Mouse (Mus musculus) liver, embryonic 15.5 days (tissue): ENCODE results near the gene Hacd2. TPM values are rescaled to one million over a fixed set of nuclear protein-coding genes. Genes with fewer than 3 reads are reported as not detected.

ENCODE experiments used
- ATAC-seq: fragments of 200-750 bp; cut with Nextera tagmentation; 2 replicates; pipeline ENCODE4 v1.8.0; 2017; ENCODE audit warnings: moderate number of reproducible peaks, mild to moderate bottlenecking, moderate library complexity; ENCODE audit not compliant: insufficient read depth
- H3K27ac ChIP-seq: fragments of 300-500 bp; sonication (generic); replicated peaks from 2 replicates; pipeline ENCODE4 v1.5.1; 2015; ENCODE audit warnings: mild to moderate bottlenecking, inconsistent platforms
- H3K27me3 ChIP-seq: fragments of 300-500 bp; sonication (generic); 2 replicates; pipeline ENCODE4 v1.6.1; 2015; ENCODE audit warnings: mild to moderate bottlenecking, inconsistent platforms
- H3K36me3 ChIP-seq: fragments of 300-500 bp; sonication (generic); replicated peaks from 2 replicates; pipeline ENCODE4 v1.6.1; 2015; ENCODE audit warnings: moderate library complexity, mild to moderate bottlenecking, inconsistent platforms
- H3K4me1 ChIP-seq: fragments of 300-500 bp; sonication (generic); replicated peaks from 2 replicates; pipeline ENCODE4 v1.6.1; 2015; ENCODE audit warnings: inconsistent platforms
- H3K4me2 ChIP-seq: fragments of 300-500 bp; sonication (generic); 2 replicates; pipeline ENCODE4 v1.6.1; 2015; ENCODE audit warnings: moderate library complexity, mild to moderate bottlenecking, inconsistent platforms
- H3K4me3 ChIP-seq: fragments of 300-500 bp; sonication (generic); replicated peaks from 2 replicates; pipeline ENCODE4 v1.5.1; 2015; ENCODE audit warnings: mild to moderate bottlenecking, inconsistent platforms
- H3K9ac ChIP-seq: fragments of 300-500 bp; sonication (generic); 2 replicates; pipeline ENCODE4 v1.6.1; 2015; ENCODE audit warnings: moderate library complexity, mild to moderate bottlenecking, inconsistent platforms
- H3K9me3 ChIP-seq: fragments of 300-500 bp; sonication (generic); replicated peaks from 2 replicates; pipeline ENCODE4 v1.6.1; 2016; ENCODE audit warnings: inconsistent platforms
- WGBS: fragments of 180-500 bp; shearing (Covaris S2); methylation state at CpG from one replicate; pipeline ENCODE4 v1.1.7; 2015; ENCODE audit warnings: mixed read lengths; ENCODE audit not compliant: insufficient replicate concordance; 5-methylcytosine and 5-hydroxymethylcytosine counted together
- polyA plus RNA-seq: library from polyadenylated mRNA; unstranded; fragments of >200 nt; fragmentation: Nextera tagmentation; extraction: Ambion mirVana; gene quantifications from 2 replicates; pipeline ENCODE4 v1.2.1, GENCODE M21; 2015

The Hacd2 gene
- polyA plus RNA-seq, 1 experiment from 2014 or later: 105 TPM

- H3K27me3 ChIP-seq: no peaks in the 10 kb centered on the region
- no peak overlapping the region for H3K4me3 ChIP-seq
- no peak overlapping the region for H3K4me2 ChIP-seq
- peaks cover 30% of the 10 kb centered on the region; the same call in 1 of the 2 replicates for H3K36me3 ChIP-seq
- 82% methylated on average over 5 of the region's 5 CpGs for WGBS
- no peak for ATAC-seq
- H3K27ac ChIP-seq: no peak overlapping the region
- H3K9ac ChIP-seq: no peak overlapping the region
- H3K9me3 ChIP-seq: no peaks in the 10 kb centered on the region
- H3K4me1 ChIP-seq: peaks cover 28% of the 10 kb centered on the region
Observed at GRCm38 (mm10) chr16:35034971-35035370, 12.7 kb downstream of the Hacd2 start.

GRCm38 (mm10) chr16:35036754-35037153 lies 14.5 kb downstream of the Hacd2 start:
- no peak for ATAC-seq
- H3K4me3 ChIP-seq: no peak overlapping the region
- WGBS: 84% methylated on average over 5 of the region's 5 CpGs

GRCm38 (mm10) chr16:35038343-35039057 lies 16.3 kb downstream of the Hacd2 start:
- Histone ChIP-seq H3K36me3 (peaks cover 29% of the 10 kb centered on the region), H3K27me3 (no peaks in the 10 kb centered on the region), H3K4me2 (no peak overlapping the region), H3K27ac (no peak overlapping the region), H3K9ac (no peak overlapping the region), H3K4me3 (no peak overlapping the region), H3K4me1 (peaks cover 24% of the 10 kb centered on the region), H3K9me3 (no peaks in the 10 kb centered on the region)
- 45% methylated on average over 4 of the region's 4 CpGs for WGBS
- no peak for ATAC-seq

More at GRCm38 (mm10) chr16:35036754-35037153, 14.5 kb downstream of the Hacd2 start:
- peaks cover 30% of the 10 kb centered on the region for H3K4me1 ChIP-seq
- H3K27me3 ChIP-seq: no peaks in the 10 kb centered on the region
- H3K9me3 ChIP-seq: no peaks in the 10 kb centered on the region
- no peak overlapping the region for H3K4me2 ChIP-seq
- H3K9ac ChIP-seq: no peak overlapping the region
- peaks cover 30% of the 10 kb centered on the region for H3K36me3 ChIP-seq
- no peak overlapping the region for H3K27ac ChIP-seq

GRCm38 (mm10) chr16:35040154-35040553 lies 17.9 kb downstream of the Hacd2 start:
- Histone ChIP-seq H3K9me3 (no peaks in the 10 kb centered on the region), H3K36me3 (peaks cover 32% of the 10 kb centered on the region), H3K9ac (no peak overlapping the region), H3K27ac (no peak overlapping the region), H3K4me2 (no peak overlapping the region), H3K27me3 (no peaks in the 10 kb centered on the region), H3K4me1 (peaks cover 17% of the 10 kb centered on the region; the same call in 1 of the 2 replicates), H3K4me3 (no peak overlapping the region)
- 70% methylated on average over 1 of the region's 1 CpGs for WGBS
- ATAC-seq: no peak

- ATAC-seq: no peak
- Histone ChIP-seq H3K36me3 (peaks cover 30% of the 10 kb centered on the region), H3K4me2 (no peak overlapping the region), H3K4me3 (no peak overlapping the region), H3K4me1 (peaks cover 10% of the 10 kb centered on the region), H3K9ac (no peak overlapping the region), H3K9me3 (no peaks in the 10 kb centered on the region), H3K27me3 (no peaks in the 10 kb centered on the region), H3K27ac (no peak overlapping the region)
- 85% methylated on average over 7 of the region's 7 CpGs for WGBS
Observed at GRCm38 (mm10) chr16:35041001-35041400, 18.8 kb downstream of the Hacd2 start.

DNA sequence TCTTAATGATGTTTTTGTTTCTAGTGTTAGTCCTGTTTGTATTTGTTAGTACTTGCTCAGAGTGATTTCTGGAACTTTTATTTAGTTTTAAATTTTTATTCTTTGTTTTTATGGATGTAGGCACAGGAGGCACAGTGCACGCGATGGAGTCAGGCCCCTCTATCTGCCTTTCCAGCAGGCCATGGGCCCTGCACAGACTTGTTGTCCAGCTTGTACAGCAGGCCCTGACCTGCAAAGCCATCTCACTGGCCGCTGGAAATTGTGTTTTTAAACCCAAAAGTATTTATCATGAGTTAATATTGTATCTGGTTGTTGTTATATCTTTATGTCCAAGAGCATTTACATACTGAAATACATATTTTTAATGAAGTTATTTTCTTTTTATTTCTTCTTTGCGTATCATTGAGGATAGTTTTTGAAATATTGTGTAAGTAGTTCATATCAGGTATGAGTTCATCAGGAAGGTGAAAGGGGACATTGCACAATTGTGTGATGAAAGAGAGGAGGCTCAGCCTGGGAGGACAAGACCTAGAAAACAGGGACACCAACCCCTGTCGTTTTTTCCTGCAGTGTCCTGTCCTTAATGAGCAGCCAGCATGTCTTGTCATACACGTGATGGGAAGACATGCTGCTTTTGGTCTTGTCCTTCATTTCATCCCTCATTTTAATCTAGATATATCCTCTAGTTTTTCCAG lies 24.0 kb downstream of the Hacd2 start:
- peak overlapping the region; percentile 46 for H3K27ac ChIP-seq
- peaks cover 19% of the 10 kb centered on the region for H3K4me1 ChIP-seq
- peaks cover 21% of the 10 kb centered on the region for H3K36me3 ChIP-seq
- ATAC-seq: peak; percentile 60
- H3K4me3 ChIP-seq: no peak overlapping the region
- 64% methylated on average over 6 of the region's 6 CpGs for WGBS
- no peaks in the 10 kb centered on the region for H3K27me3 ChIP-seq
- no peaks in the 10 kb centered on the region for H3K9me3 ChIP-seq
- no peak overlapping the region for H3K9ac ChIP-seq
- no peak overlapping the region for H3K4me2 ChIP-seq

DNA sequence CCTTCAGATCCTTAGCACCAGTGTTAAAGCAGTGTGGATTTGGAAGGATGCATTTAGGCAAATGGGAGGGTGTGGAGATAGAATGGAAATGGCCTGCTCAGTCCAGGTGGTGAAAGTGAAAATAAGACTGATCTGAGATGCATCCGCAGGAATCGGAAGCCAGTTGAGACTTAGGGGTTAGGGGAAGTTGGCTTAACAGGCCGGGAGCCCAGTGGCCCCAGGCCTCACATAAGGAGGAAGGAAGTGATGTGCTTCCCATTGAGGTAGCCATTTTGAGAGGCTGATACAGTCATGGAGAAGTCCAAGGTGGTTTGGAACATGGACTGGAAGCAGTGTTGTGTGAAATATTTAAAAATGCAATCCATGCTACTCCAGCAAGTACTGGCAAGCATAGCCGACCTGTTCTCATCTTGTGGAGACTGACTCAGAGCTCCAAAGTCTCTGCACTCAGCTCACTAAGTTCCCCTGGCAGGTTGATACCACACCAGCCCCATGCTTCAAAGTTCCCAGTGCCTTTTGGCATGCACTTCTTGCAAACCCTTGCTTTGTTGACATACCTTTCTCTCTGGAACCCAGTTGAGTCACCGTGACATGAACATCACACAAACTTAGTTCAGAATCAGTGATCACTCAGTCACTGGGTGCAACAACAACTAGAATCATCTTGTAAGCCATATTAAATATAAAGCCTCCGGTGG lies 25.2 kb downstream of the Hacd2 start:
- H3K9ac ChIP-seq: no peak overlapping the region
- no peak overlapping the region for H3K4me3 ChIP-seq
- WGBS: 57% methylated on average over 6 of the region's 6 CpGs
- peaks cover 27% of the 10 kb centered on the region for H3K4me1 ChIP-seq
- ATAC-seq: no peak
- no peaks in the 10 kb centered on the region for H3K9me3 ChIP-seq
- H3K27me3 ChIP-seq: no peaks in the 10 kb centered on the region
- H3K36me3 ChIP-seq: 0 out of 2 replicates have a peak, but pooled peaks cover 11% of the 10 kb centered on the region
- H3K4me2 ChIP-seq: no peak overlapping the region
- peak overlapping the region; percentile 46 for H3K27ac ChIP-seq

DNA sequence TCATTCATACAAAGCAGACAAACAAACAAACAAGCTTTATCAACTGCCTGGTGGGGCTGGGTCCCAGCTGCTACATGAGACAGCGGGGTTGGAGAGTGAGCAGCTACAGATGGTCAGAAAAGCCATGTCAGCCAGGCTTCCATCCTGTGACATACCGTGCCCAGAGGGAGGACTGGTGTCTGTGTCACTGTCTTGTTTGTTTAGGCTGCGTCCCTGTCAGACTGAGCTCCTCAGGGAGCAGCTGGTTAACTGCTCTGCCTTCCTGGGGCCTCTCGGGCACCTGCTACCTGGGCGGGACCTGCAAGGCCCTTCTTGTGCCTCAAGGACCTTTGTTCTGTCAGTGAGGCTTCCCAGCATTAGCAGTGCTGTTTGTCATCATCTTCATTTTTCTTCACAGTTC lies 28.8 kb downstream of the Hacd2 start:
- ATAC-seq: no peak

GRCm38 (mm10) chr16:35052191-35052590 lies 30.0 kb downstream of the Hacd2 start:
- H3K4me2 ChIP-seq: no peak overlapping the region
- H3K27me3 ChIP-seq: no peaks in the 10 kb centered on the region
- H3K9me3 ChIP-seq: no peaks in the 10 kb centered on the region
- peaks cover 59% of the 10 kb centered on the region for H3K4me1 ChIP-seq
- H3K4me3 ChIP-seq: no peak overlapping the region
- H3K9ac ChIP-seq: no peak overlapping the region
- ATAC-seq: no peak
- H3K36me3 ChIP-seq: 0 out of 2 replicates have a peak, but pooled peaks cover 8% of the 10 kb centered on the region
- no peak overlapping the region for H3K27ac ChIP-seq
- WGBS: 77% methylated on average over 1 of the region's 1 CpGs

More for the DNA sequence above, 28.8 kb downstream of the Hacd2 start:
- Histone ChIP-seq H3K27ac (no peak overlapping the region), H3K4me3 (no peak overlapping the region), H3K36me3 (0 out of 2 replicates have a peak, but pooled peaks cover 8% of the 10 kb centered on the region), H3K4me1 (peaks cover 58% of the 10 kb centered on the region), H3K4me2 (no peak overlapping the region), H3K9ac (no peak overlapping the region), H3K27me3 (no peaks in the 10 kb centered on the region), H3K9me3 (no peaks in the 10 kb centered on the region)
- 63% methylated on average over 5 of the region's 5 CpGs for WGBS

GRCm38 (mm10) chr16:35054432-35055193 lies 32.4 kb downstream of the Hacd2 start:
- Histone ChIP-seq H3K27me3 (no peaks in the 10 kb centered on the region), H3K4me2 (peak overlapping the region; percentile 8; the same call in 1 of the 2 replicates), H3K36me3 (0 out of 2 replicates have a peak, but pooled peaks cover 8% of the 10 kb centered on the region), H3K9me3 (no peaks in the 10 kb centered on the region), H3K9ac (no peak overlapping the region), H3K27ac (peak overlapping the region; percentile 69), H3K4me1 (peaks cover 51% of the 10 kb centered on the region), H3K4me3 (no peak overlapping the region)
- peak; percentile 79 for ATAC-seq
- 33% methylated on average over 8 of the region's 8 CpGs for whole genome bisulfite sequencing
